In the genomic region with DNA sequence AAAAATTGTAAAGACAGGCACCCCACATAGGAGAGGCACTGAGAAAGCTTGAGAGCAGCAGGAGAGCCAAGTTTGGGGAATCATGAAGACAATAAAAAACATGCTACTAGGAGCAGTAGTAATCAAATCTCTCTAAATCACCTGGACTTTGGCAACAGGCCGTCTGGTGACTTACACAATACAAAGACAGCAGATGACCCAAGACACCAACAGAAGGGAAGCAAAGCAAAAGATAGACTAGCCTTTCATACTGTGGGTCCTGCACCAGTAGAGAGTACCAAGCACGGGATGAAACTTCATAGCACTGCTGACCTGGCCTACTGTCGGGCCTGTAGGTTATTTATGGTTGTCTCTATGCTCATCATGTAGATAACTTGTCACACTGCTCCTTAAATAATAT, we compare ENCODE assay signal across 13 mouse cellular contexts. TPM values are rescaled to one million over a fixed set of nuclear protein-coding genes. Genes with fewer than 3 reads are reported as not detected.
A peak's percentile ranks its signal among the peaks of the same experiment; 100 is the strongest.
DNase-seq lines count a peak whose midpoint lies in the region; ATAC-seq and TF ChIP-seq lines count a peak whose summit lies in the region.
"Had no signal": no experiment of that assay in that cellular context is flagged by ENCODE, and none has a peak within 500 bp of the region (broad histone marks: within the 10 kb centered on the region; RNA-seq: fewer than 3 reads in every experiment).

No protein-coding gene starts in this region.

- TF ChIP-seq RAD21 in CH12.LX (IDR thresholded peaks at IDR 0.05; ENCODE audit: low read depth, low read length), result no peak

- no peak for DNase-seq in CH12.LX (ENCODE audit: extremely low read depth)
- DNase-seq in ES-E14 (ENCODE audit: low read depth, low spot score), result no peak
- no peak for DNase-seq in layer of hippocampus, postnatal 25 days (ENCODE audit: extremely low spot score in 1 of 2, low spot score in 1 of 2)
- no peak for DNase-seq in thymus, postnatal 4 days
- DNase-seq: adrenal gland, postnatal 10 days; cerebellum, adult 11-12 months; gastrocnemius, postnatal 25 days; kidney, postnatal 4 days; lung, adult 2 months; thymus, postnatal 36 days had no signal

- in situ Hi-C loops in CH12.LX (cut with MboI; ENCODE audit: low pct_ligation_motif_present, low pct_unique_long_range_greater_than_20kb, low sequenced_read_pairs), result no loop called here
- in situ Hi-C loops in ES-E14 (cut with MboI; ENCODE audit: low sequenced_read_pairs in 2 of 2, unreplicated experiment in 2 of 2), result no loop called here

- 0 out of 2 replicates have a peak overlapping the region, but pooled peaks have one; percentile 2 for H3K4me3 ChIP-seq in hindbrain, embryonic 13.5 days
- H3K4me3 ChIP-seq in hindbrain, embryonic 16.5 days (ENCODE audit: low read length), result no peak overlapping the region
- H3K4me3 ChIP-seq in CH12.LX (replicated peaks in 1 of 3; ENCODE audit: low read depth in 2 of 3, low read length in 2 of 3, poor library complexity in 1 of 3), result peak overlapping the region; percentile 59 to 99 (median 96)
- no peak overlapping the region for H3K4me3 ChIP-seq in ES-E14 (ENCODE audit: insufficient read depth in 1 of 2, low read depth in 1 of 2, low read length in 2 of 2, poor library complexity in 1 of 2, severe bottlenecking in 1 of 2)
- peak overlapping the region; percentile 17; the same call in 1 of the 2 replicates for H3K4me3 ChIP-seq in limb, embryonic 12.5 days (replicated peaks)

- no peaks in the 10 kb centered on the region for H3K27me3 ChIP-seq in hindbrain, embryonic 13.5 days
- no peaks in the 10 kb centered on the region for H3K27me3 ChIP-seq in hindbrain, embryonic 16.5 days (replicated peaks; ENCODE audit: control insufficient read depth, insufficient read depth, low read length)
- no peaks in the 10 kb centered on the region for H3K27me3 ChIP-seq in CH12.LX (replicated peaks)
- H3K27me3 ChIP-seq in limb, embryonic 12.5 days, result no peaks in the 10 kb centered on the region

- H3K79me2 ChIP-seq in CH12.LX (replicated peaks; ENCODE audit: control insufficient read depth, extremely low read depth, insufficient read depth, poor library complexity, severe bottlenecking), result peaks cover 81% of the 10 kb centered on the region

- WGBS in hindbrain, embryonic 13.5 days, result 71% methylated on average over 3 of the region's 3 CpGs
- 67% methylated on average over 3 of the region's 3 CpGs for WGBS in hindbrain, embryonic 16.5 days
- WGBS in limb, embryonic 12.5 days, result 73% methylated on average over 3 of the region's 3 CpGs

- peak overlapping the region; percentile 53 for H3K9ac ChIP-seq in hindbrain, embryonic 13.5 days
- no peak overlapping the region for H3K9ac ChIP-seq in hindbrain, embryonic 16.5 days (ENCODE audit: low read depth, low read length)
- H3K9ac ChIP-seq in CH12.LX (ENCODE audit: insufficient read depth, low read depth) (peak overlapping the region; percentile 83; the same call in 1 of the 2 replicates), ES-E14 (ENCODE audit: insufficient read depth, low read depth, low read length, poor library complexity, severe bottlenecking) (peak overlapping the region; percentile 31; the same call in 1 of the 2 replicates)
- H3K9ac ChIP-seq in limb, embryonic 12.5 days (replicated peaks), result no peak overlapping the region

- H3K36me3 ChIP-seq in hindbrain, embryonic 13.5 days, result peaks cover 63% of the 10 kb centered on the region
- peaks cover 46% of the 10 kb centered on the region for H3K36me3 ChIP-seq in hindbrain, embryonic 16.5 days (ENCODE audit: control insufficient read depth, insufficient read depth, low read length)
- H3K36me3 ChIP-seq in CH12.LX (replicated peaks in 1 of 2; ENCODE audit: control insufficient read depth in 1 of 2, insufficient read depth in 1 of 2, low read length in 1 of 2), result peaks cover 73 to 86% of the 10 kb centered on the region in 2 experiments
- peaks cover 63% of the 10 kb centered on the region for H3K36me3 ChIP-seq in ES-E14 (ENCODE audit: control insufficient read depth, insufficient read depth, low read length, poor library complexity, severe bottlenecking)
- H3K36me3 ChIP-seq in limb, embryonic 12.5 days, result peaks cover 79% of the 10 kb centered on the region

- dilution Hi-C loops in CH12.LX (cut with MboI; ENCODE audit: extremely low pct_ligation_motif_present, extremely low pct_unique_long_range_greater_than_20kb, low sequenced_read_pairs), result no loop called here

- no peak overlapping the region for H3K27ac ChIP-seq in hindbrain, embryonic 13.5 days
- no peak overlapping the region for H3K27ac ChIP-seq in hindbrain, embryonic 16.5 days (ENCODE audit: low read depth, low read length)
- H3K27ac ChIP-seq in CH12.LX (ENCODE audit: insufficient read depth, low read depth) (peak overlapping the region; percentile 20; the same call in 1 of the 2 replicates), ES-E14 (ENCODE audit: insufficient read depth, low read depth, low read length, poor library complexity, severe bottlenecking) (no peak overlapping the region)
- no peak overlapping the region for H3K27ac ChIP-seq in limb, embryonic 12.5 days

- TF ChIP-seq EP300 in CH12.LX (IDR thresholded peaks at IDR 0.05; ENCODE audit: low read length), result no peak

- TF ChIP-seq CTCF in CH12.LX (conservative IDR thresholded peaks at IDR 0.05 in 1 of 2, IDR thresholded peaks at IDR 0.05 in 1 of 2; ENCODE audit: low read depth in 2 of 2, low read length in 2 of 2), result no peak

- H3K4me1 ChIP-seq in hindbrain, embryonic 13.5 days (replicated peaks), result peaks cover 53% of the 10 kb centered on the region
- peaks cover 40% of the 10 kb centered on the region for H3K4me1 ChIP-seq in hindbrain, embryonic 16.5 days (ENCODE audit: control insufficient read depth, insufficient read depth, low read depth, low read length)
- H3K4me1 ChIP-seq in CH12.LX (ENCODE audit: control insufficient read depth in 1 of 2, insufficient read depth in 2 of 2), result peaks cover 8 to 46% of the 10 kb centered on the region in 2 experiments; a peak in 3 of 4 replicates
- peaks cover 0 to 4% of the 10 kb centered on the region in 2 experiments; a peak in 1 of 4 replicates for H3K4me1 ChIP-seq in ES-E14 (ENCODE audit: control insufficient read depth in 2 of 2, insufficient read depth in 2 of 2, low read length in 2 of 2, poor library complexity in 1 of 2)
- peaks cover 50% of the 10 kb centered on the region for H3K4me1 ChIP-seq in limb, embryonic 12.5 days (replicated peaks)

- TF ChIP-seq POLR2A in CH12.LX (IDR thresholded peaks at IDR 0.05; ENCODE audit: low read depth, low read length), result no peak

- H3K9me3 ChIP-seq in hindbrain, embryonic 13.5 days, result no peaks in the 10 kb centered on the region
- no peaks in the 10 kb centered on the region for H3K9me3 ChIP-seq in hindbrain, embryonic 16.5 days (ENCODE audit: control insufficient read depth, low read length)
- H3K9me3 ChIP-seq in CH12.LX (replicated peaks; ENCODE audit: low read length) (no peaks in the 10 kb centered on the region), ES-E14 (ENCODE audit: control insufficient read depth, insufficient read depth, low read depth, low read length) (no peaks in the 10 kb centered on the region)
- H3K9me3 ChIP-seq in limb, embryonic 12.5 days, result no peaks in the 10 kb centered on the region

- no peak for ATAC-seq in hindbrain, embryonic 13.5 days (ENCODE audit: low FRiP score)
- no peak for ATAC-seq in hindbrain, embryonic 16.5 days
- ATAC-seq in limb, embryonic 12.5 days (ENCODE audit: insufficient number of reproducible peaks, insufficient read depth, low FRiP score, low TSS enrichment, low read depth), result no peak

- H3K4me2 ChIP-seq in hindbrain, embryonic 13.5 days, result 0 out of 2 replicates have a peak overlapping the region, but pooled peaks have one; percentile 17
- no peak overlapping the region for H3K4me2 ChIP-seq in hindbrain, embryonic 16.5 days (ENCODE audit: low read length)
- peak overlapping the region; percentile 98 for H3K4me2 ChIP-seq in CH12.LX (ENCODE audit: insufficient read depth, low read depth, poor library complexity, severe bottlenecking)
- H3K4me2 ChIP-seq in limb, embryonic 12.5 days, result peak overlapping the region; percentile 35

TF ChIP-seq in CH12.LX, 34 proteins besides CTCF, POLR2A, EP300 and RAD21:
- TF ChIP-seq CHD1 (IDR thresholded peaks at IDR 0.05; ENCODE audit: low read depth, low read length), result no peak
- no peak for TF ChIP-seq MAX (IDR thresholded peaks at IDR 0.05; ENCODE audit: low read length)
- TF ChIP-seq GABPA (IDR thresholded peaks at IDR 0.05; ENCODE audit: insufficient replicate concordance, low read depth, low read length), result no peak
- peak; percentile 38; the same call in 1 of the 2 replicates for TF ChIP-seq ZMIZ1 (IDR thresholded peaks at IDR 0.05; ENCODE audit: low read depth, low read length)
- no peak for TF ChIP-seq MAFK (IDR thresholded peaks at IDR 0.05; ENCODE audit: insufficient replicate concordance, low read length)
- TF ChIP-seq CHD2 (IDR thresholded peaks at IDR 0.05; ENCODE audit: low read length), result no peak

TF ChIP-seq in ES-E14, 5 proteins besides CTCF, POLR2A, EP300 and RAD21:
- no peak for TF ChIP-seq CHD2 (IDR thresholded peaks at IDR 0.05; ENCODE audit: low read depth, low read length)
- no peak for TF ChIP-seq ZNF384 (IDR thresholded peaks at IDR 0.05; ENCODE audit: low read depth, low read length)
- TF ChIP-seq MAFK (IDR thresholded peaks at IDR 0.05; ENCODE audit: insufficient read depth, low read depth, low read length), result no peak
- TF ChIP-seq HCFC1 (IDR thresholded peaks at IDR 0.05; ENCODE audit: borderline replicate concordance, insufficient read depth, low read length), result no peak
- TF ChIP-seq ZC3H11A (IDR thresholded peaks at IDR 0.05; ENCODE audit: borderline replicate concordance, low read depth, low read length), result no peak

RNA-seq across cellular contexts. Expression of gene Hsp90b1, which starts 5.1 kb away (rescaled TPM):
- 342 and 354 TPM in 2 replicates for polyA plus RNA-seq in hindbrain, embryonic 13.5 days (2015; fragmentation: Nextera tagmentation; extraction: Ambion mirVana)
- polyA plus RNA-seq in hindbrain, embryonic 16.5 days (2015; fragmentation: Nextera tagmentation; extraction: Ambion mirVana), result 312 and 331 TPM in 2 replicates
- total RNA-seq in CH12.LX (2012; rRNA removed), result 635 and 991 TPM in 2 replicates
- 799 and 863 TPM in 2 replicates for total RNA-seq in CH12.LX (2014; rRNA removed)
- 1,137 and 1,160 TPM in 2 replicates for polyA plus RNA-seq in CH12.LX (2012; ENCODE audit: insufficient read length, low read depth)
- 876 and 957 TPM in 2 replicates for total RNA-seq in ES-E14 (2012; rRNA removed)
- polyA plus RNA-seq in limb, embryonic 12.5 days (2016; fragmentation: Nextera tagmentation; extraction: Ambion mirVana), result 588 and 626 TPM in 2 replicates
- 100 to 1,000 TPM; 284 to 328 TPM for total RNA-seq in layer of hippocampus, postnatal 25 days (2021)

RNA-seq across cellular contexts. Expression of gene Ttc41, which starts 5.4 kb away (rescaled TPM):
- 3.1 and 3.2 TPM in 2 replicates for polyA plus RNA-seq in hindbrain, embryonic 13.5 days (2015; fragmentation: Nextera tagmentation; extraction: Ambion mirVana)
- 2.0 and 2.6 TPM in 2 replicates for polyA plus RNA-seq in hindbrain, embryonic 16.5 days (2015; fragmentation: Nextera tagmentation; extraction: Ambion mirVana)
- total RNA-seq in CH12.LX (2012; rRNA removed) (4.0 and 4.4 TPM in 2 replicates), CH12.LX (2014; rRNA removed) (3.6 and 4.2 TPM in 2 replicates), ES-E14 (2012; rRNA removed) (1.1 and 1.6 TPM in 2 replicates)
- polyA plus RNA-seq in CH12.LX (2012; ENCODE audit: insufficient read length, low read depth), result 3.3 and 3.6 TPM in 2 replicates
- 2.1 and 2.5 TPM in 2 replicates for polyA plus RNA-seq in limb, embryonic 12.5 days (2016; fragmentation: Nextera tagmentation; extraction: Ambion mirVana)
- total RNA-seq in layer of hippocampus, postnatal 25 days (2021), result 1 to 10 TPM; 1.2 to 1.5 TPM

Comparison
In these comparisons a context has a peak if more than half of its experiments do, and no peak if none do; other contexts are left out.
1. H3K4me3 ChIP-seq: peak in hindbrain, embryonic 13.5 days (single experiment), CH12.LX (3 of 3) and limb, embryonic 12.5 days (single experiment); none in hindbrain, embryonic 16.5 days (single experiment) and ES-E14 (0 of 2).
2. H3K9ac ChIP-seq: peak in hindbrain, embryonic 13.5 days (single experiment), CH12.LX (single experiment) and ES-E14 (single experiment); none in hindbrain, embryonic 16.5 days (single experiment) and limb, embryonic 12.5 days (single experiment).